Mouse (Mus musculus) lung, postnatal 10 days (tissue): ENCODE results near the gene Atp6v0c.
A peak's percentile ranks its signal among the peaks of the same experiment; 100 is the strongest.

Experiments
- DNase-seq: peaks from one replicate; pipeline ENCODE4 v3.0.0; 2021

The Atp6v0c gene

DNA sequence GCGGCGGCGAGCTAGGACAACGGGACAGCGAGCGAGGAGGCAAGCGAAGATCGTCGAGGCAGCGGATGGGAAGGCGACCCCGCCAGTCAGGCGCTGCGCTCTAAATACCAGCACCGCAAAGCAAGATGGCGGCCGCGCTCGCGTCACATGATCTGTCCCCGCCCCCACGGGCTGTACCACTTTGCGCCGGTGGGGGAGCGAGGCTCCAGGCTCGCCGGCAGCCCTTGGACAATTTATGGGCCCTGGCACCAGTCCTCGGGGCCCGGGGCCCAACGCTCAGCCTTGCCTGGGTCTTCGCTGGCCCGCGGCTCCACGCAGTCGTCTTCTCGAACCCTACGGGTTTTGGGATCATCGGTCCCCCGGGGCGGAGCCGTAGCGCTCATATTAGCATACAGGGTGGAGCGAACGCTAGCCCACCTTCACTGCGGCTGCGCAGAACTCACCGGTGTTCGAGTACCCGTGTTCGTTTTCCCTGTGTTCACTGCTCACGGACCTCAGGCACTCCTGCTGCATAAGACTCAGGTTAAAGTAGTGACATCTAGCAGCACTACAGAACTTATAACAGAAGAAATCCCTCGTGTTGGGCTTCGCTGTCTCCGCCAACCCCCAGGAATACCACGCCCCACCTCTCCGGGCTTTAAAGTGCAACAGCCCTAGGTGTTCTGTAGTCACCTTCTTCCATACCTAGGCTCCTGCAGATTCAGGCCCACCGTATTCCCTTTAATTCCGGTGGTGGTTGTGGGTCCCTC is at the start of gene Atp6v0c:
Gene Atp6v0c (minus strand): TSS at position 386 of the 749 bp plus-strand sequence.
- DNase-seq = peak; percentile 96

DNA sequence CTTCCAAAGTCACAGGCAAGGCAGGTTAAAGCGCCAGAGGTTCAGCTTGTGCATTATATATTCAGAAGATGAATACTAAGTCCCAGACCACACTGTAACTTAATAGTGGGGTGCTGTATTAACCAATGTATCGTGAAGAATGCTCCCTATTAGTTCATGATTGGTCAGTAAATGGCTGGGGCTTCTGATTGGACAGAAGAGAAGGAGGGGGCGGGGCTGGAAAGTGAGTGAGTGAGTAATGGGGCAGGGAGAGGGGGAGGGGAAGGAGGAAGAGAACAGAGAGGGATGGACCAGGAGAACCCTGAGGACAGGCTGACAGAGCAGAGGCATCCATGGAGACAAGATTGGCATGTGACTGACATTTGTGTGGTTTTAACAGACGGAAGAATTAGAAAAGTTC is 47.3 kb upstream of the Atp6v0c start:
- DNase-seq = no peak

DNA sequence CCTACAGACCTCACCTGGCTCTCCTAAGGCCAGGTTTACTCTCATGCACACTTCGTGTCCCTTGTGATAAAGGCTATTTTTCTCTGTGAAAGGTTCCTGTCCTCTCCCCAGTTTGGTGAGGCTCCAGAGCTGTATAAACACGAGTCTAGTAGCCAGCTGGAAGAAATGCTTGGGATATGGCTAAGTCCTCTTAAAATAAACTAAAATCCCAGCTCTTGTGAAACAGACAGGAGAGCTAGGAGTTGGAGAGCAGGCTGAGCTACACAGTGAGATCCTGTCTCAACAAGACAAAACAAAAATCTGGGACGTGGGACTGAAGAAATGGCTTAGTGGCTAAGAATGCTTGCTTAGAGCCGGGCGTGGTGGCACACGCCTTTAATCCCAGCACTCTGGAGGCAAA is 43.7 kb upstream of the Atp6v0c start:
- peak; percentile 68 for DNase-seq

- no peak for DNase-seq
Observed at GRCm38 (mm10) chr17:24212441-24213018, 43.0 kb upstream of the Atp6v0c start.

- DNase-seq = peak; percentile 80
Observed at GRCm38 (mm10) chr17:24211631-24212440, 42.3 kb upstream of the Atp6v0c start.

- DNase-seq = no peak
Observed at GRCm38 (mm10) chr17:24210591-24210990, 41.1 kb upstream of the Atp6v0c start.

- DNase-seq = no peak
Observed at GRCm38 (mm10) chr17:24209916-24210240, 40.4 kb upstream of the Atp6v0c start.

DNA sequence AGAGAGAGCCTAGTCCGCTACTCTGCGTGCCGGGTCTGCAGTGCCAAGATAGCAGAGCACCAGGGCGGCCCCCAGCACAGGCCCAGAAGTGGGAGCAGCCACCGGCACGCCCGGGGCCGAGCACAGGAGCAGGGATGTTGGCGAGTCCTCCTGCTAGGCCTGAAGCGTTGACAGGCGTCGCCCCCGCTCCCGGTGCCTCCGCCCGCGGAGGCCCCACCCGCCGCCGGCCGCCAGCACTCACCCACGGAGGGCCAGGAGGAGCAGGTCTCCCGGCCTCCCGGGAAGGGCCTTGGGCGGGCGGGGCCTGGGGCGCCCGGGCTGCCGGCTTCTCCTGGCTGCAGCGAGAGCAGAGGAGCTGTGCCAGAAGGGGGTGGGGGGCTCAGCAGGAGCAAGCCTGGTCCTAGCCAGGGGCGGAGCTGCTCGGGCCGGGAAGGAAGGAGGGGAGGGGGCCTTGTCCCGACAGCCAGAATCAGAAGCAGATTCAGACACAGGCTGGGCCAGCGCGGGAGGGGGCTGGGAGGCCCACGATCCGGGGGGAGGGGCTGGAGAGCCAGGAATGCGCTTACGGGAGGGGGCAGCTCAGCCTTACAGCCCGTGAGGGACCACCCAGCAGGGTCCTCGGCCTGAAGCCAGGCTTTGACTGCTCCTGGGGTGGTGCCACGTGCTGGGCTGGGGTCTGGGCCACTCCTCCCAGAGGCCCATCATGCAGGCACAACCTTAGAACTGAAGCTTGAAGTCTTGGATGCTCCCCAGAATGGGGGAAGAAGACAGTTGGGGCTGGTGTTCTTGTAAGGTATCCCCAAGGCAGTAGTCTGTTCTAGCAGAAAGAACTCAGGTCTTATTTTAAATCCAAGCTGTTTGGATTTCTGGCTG is 39.8 kb upstream of the Atp6v0c start, which contains the start of gene Ntn3:
Gene Ntn3 (minus strand): TSS at position 489 of the 873 bp plus-strand sequence.
- peak; percentile 73 for DNase-seq

DNA sequence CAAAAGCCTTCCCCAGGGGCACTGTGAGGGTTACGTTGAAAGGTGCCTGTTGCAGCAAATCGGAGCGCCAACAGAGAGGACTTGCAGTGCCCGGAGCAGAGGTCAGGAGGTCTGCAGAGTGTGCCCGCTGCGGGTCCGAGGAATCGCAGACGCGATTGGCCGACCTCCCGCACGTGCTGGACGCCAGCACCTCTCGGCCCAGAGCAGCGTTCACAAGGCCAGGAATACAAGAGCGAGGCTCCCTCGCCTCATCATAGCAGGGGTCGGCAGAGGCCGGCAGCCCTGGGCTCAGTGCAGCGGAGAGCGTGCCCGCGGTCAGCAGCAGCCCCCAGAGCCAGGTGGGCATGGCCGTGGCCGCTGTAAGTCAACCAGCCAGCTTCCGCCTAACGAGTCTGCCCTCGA is 39.1 kb upstream of the Atp6v0c start:
- peak; percentile 39 for DNase-seq

- no peak for DNase-seq
Observed at GRCm38 (mm10) chr17:24207768-24208640, 38.5 kb upstream of the Atp6v0c start.

DNA sequence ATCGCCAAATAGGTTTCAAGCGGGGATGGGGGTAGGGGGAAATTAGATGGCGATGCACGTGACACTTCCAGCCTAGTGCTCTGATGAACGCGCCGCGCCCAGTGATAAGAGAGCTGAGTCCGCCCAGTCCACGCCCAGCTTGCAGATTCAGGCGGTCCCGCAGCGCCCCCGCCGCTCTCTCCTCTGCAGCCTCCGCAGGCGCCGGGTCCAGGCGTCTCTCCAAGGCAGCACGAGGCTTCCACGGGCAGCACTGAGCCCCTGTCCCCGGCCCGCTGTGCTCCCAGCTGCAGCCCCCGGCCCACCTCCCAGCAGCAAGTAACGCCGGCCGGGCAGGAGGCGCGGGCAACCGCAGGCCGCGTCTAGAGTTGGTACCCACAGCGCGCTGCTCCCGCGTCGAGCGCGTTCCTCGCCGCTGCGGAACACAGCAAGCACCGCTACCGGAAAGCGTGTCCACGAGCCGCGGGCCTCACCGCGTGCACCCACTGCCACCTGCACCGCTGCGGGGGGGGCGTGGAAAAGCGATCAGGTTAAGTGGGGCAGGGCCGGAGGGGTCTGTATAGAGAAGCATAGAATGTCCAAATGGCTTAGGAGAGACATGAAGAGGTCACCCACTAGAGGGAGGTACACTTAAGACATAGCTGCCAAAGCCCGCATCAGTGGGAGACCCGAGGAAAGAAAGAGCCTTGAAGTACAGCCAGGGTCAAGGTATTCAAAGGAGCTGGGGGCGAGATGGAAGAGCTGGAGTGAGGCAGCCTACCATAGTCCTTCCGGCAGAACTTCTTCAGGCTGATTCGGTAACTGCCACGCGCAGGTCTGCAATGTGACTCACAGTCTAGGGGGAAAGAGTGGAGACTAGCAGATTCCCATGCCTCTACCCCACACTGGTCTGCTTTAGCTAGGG is 37.2 kb upstream of the Atp6v0c start:
- DNase-seq = peak; percentile 68

- peak; percentile 56 for DNase-seq
Observed at GRCm38 (mm10) chr17:24205908-24206361, 36.4 kb upstream of the Atp6v0c start.

DNA sequence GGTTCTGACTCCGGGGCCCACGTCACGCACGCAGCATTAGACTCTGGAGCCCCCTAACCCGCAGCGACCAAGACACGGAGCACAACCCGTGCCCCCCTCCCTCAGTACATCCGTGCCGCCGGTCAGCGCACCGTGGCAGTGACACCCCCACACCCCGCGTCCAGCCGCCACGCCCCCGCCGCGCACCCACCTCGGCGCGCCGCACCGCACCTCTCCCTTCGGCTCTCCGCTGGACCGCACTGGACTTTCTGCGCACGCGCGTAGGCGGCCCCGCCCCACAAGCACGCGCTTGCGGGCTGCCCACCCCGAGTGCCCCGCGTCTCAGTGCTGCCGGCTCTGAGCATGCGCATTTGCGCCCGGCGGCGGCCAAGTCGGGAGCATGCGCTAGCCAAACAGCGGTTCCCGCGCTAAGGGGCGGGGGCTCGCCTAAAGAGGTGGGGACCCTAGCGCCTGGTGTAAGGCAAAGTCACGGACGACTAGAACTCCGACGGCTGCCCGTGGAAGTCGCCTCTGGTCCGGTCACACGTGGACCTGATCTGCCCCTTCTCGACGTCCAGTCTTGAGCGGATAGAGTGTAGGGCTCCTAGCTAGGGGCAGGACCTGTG is 35.9 kb upstream of the Atp6v0c start, which contains the start of gene Tbc1d24:
Gene Tbc1d24 (minus strand): TSS at position 279 of the 605 bp plus-strand sequence.
- DNase-seq = peak; percentile 93

GRCm38 (mm10) chr17:24204846-24205245 is 35.3 kb upstream of the Atp6v0c start:
- no peak for DNase-seq

DNA sequence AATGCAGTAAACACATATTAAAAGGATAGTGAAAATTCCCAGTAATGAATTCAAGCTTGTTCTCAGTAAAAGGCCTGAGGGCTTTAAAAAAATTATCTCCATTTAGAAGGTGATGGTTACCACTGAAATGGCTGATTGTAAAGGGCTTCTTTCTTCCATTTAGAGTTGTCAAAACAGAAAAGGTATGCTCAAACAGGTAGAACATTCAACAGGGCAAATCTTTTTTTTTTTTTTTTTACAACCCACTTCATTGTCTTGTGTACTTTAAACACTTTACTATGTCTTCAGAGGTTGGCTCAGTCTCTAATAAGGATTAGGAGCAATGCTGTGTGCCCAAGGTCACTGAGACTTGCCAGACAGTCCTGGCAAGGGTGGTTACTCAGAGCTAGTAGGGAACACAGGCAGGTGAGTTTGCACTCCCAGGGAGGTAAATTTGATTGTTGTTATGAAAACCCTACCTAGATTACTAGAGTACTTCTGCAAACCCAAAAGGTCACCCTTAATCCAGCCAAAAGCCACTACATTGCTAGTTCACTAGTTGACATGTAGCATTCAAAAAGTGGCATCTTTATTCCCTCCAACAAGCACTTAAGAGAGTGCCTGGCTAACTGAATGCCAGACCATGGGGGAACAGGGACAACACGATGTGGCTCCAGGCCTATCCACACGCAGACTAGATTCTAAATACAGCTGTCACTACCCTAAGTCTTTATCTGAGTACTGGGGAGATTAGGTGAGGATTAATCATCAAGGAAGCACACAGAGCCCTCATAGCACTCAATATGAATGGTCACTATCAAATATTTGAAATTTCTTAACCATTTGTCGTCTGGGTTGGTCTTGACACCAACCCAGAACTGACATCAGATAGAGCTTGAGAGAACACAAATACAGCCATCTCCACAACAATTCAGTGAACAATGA is 34.4 kb upstream of the Atp6v0c start:
- DNase-seq = no peak

DNA sequence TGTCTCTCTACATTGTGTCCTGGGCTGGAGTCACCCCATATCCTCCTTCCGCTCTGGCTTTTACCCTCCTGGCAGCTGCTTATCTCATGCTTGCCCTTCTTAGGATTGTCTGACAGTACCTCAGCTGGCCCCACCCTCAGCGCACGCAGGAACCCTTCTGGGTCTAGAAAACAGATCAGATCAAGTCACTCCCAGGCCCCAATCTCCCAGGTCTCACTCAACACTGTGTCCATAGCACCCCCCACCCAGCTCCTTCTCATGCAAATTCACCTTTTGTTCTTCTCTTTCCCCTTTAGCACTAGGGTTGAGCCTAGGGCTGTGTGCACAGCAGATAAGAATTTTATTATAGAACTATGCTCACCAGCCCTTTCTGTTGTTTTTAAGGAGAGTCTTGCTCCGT is 33.6 kb upstream of the Atp6v0c start:
- no peak for DNase-seq

DNA sequence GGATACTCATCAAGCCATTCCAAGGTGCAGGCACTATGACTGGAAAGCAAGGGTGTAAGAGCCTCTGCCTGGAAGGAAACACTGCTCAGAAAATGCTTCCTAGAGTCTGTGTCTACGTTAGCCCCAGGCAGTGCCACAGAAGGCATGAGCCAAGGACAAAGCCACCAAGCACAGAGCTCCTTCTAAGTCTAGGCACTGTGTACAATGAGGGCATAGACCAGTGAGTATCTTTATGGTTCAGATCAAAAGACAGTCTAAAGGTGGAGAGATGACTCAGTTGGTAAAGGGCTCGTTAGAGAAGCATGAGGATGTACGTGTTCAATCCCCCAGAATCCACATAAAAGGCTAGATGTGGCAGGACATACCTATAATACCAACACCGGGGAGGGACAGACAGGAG is 31.6 kb upstream of the Atp6v0c start:
- DNase-seq = no peak

DNA sequence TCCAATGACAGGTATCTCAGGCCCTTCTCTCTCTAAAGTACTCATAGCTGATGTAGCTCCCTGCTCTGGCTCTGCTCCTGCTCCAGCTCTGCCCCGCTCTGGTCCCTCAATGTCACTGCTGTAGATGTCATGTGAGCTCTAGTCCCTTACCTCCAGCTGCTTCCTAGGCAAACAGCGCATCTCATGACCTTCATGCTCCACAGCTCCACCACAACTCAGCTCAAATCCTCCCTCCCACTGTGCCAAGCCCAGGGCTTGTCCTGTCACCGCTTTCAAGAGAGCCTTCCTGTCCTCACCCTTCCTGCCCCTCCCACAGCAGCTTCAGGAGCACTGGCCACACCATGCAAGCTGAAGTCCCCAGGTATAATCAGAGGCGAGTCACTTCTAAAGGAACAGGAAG is 30.2 kb upstream of the Atp6v0c start:
- no peak for DNase-seq

- no peak for DNase-seq
Observed at GRCm38 (mm10) chr17:24199252-24199651, 29.8 kb upstream of the Atp6v0c start.
